Mouse (Mus musculus): ENCODE measurements around the gene Scrn2. TPM values are rescaled to one million over a fixed set of nuclear protein-coding genes. Genes with fewer than 3 reads are reported as not detected.
A peak's percentile ranks its signal among the peaks of the same experiment; 100 is the strongest.

Gene Scrn2
- polyA plus RNA-seq, 1 experiment: 0.27 TPM

DNA sequence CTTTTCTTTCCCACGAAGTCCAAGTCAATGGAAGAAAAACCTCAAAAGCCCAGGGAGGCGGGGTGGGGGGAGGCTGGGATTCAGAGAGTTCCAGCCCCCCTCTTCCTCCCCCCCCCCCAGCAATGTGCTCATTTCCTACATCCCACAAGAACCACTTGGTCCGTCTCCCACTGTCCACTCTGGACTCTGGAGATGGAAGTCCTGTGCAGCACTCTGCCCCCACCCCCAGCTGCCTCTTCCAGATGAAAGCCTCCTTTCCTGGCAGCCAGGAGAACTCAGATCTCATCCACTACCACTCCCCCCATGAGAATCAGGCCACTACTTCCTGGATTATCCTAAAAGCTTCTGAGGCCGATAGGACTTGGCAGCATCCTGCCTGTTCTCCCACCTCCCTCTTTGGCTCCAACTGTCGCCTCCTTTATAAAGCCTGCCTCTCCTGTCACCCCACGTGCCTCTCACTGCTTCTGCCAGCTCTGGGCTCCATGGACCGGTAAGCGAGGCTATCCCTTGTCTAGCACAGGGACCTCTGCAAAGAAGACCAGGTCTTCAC is 16.5 kb upstream of the Scrn2 start, which contains the start of gene Sp6:
Gene Sp6 (plus strand): TSS at position 274 of the 550 bp plus-strand sequence.
- Histone ChIP-seq H3K4me3 (replicated peaks) (no peak within 1 kb of the TSS), H3K9me3 (ENCODE audit: control insufficient read depth, low read length) (no peaks in the 10 kb centered on the region; the same call in 1 of the 2 replicates), H3K36me3 (ENCODE audit: control insufficient read depth) (no peaks in the 10 kb centered on the region), H3K27me3 (ENCODE audit: control insufficient read depth) (peaks cover 93% of the 10 kb centered on the region), H3K4me1 (ENCODE audit: control insufficient read depth) (no peaks in the 10 kb centered on the region)
- no peak for TF ChIP-seq GATA1 (IDR thresholded peaks at IDR 0.05; ENCODE audit: low read length)
- no peak for TF ChIP-seq TAL1 (IDR thresholded peaks at IDR 0.05; ENCODE audit: low read length)

DNA sequence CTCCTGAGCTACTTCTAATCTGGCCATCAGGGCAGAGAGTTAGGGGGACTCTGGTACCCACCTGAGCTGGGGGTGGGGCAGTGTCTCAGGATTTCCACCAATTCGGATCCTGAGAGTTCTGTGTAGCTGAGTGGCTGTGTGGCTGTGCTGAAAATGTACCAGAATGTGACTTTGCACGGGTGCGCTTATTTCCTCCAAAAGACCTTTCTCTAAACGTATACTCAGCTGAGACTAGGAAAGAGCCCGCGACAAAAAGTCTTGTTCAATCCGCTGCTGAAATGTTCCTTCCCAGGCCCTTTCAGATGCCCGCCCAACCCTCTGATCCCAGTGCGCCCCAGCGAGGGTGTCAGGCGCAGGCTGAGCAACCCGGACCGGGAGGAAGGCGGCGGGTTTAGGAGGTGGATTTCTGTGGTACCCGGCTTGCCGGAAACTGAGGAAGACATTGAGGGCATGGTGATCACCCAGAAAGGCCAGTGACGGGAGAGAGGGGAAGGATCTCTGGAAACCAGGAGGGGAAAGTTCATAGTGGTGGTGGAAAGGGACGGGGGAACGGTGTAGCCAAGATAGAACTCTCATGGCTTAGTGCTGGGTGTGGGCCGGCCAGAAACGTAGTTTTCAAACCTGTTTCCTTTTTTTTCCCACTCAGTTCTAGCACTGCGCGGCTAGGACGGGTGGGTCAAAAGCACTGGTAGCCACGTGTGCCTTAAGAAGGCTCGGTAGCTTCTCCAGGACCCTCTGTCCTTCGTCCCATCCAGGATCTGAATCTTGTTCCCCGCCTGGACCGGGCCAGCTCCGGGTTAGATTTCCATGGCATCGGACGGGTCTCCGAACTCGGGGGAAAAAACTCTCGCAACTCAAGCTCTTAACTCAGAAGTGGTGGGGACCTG is 11.8 kb upstream of the Scrn2 start:
- Histone ChIP-seq H3K27me3 (ENCODE audit: control insufficient read depth) (peaks cover 97% of the 10 kb centered on the region), H3K4me1 (ENCODE audit: control insufficient read depth) (peaks cover 12% of the 10 kb centered on the region)

DNA sequence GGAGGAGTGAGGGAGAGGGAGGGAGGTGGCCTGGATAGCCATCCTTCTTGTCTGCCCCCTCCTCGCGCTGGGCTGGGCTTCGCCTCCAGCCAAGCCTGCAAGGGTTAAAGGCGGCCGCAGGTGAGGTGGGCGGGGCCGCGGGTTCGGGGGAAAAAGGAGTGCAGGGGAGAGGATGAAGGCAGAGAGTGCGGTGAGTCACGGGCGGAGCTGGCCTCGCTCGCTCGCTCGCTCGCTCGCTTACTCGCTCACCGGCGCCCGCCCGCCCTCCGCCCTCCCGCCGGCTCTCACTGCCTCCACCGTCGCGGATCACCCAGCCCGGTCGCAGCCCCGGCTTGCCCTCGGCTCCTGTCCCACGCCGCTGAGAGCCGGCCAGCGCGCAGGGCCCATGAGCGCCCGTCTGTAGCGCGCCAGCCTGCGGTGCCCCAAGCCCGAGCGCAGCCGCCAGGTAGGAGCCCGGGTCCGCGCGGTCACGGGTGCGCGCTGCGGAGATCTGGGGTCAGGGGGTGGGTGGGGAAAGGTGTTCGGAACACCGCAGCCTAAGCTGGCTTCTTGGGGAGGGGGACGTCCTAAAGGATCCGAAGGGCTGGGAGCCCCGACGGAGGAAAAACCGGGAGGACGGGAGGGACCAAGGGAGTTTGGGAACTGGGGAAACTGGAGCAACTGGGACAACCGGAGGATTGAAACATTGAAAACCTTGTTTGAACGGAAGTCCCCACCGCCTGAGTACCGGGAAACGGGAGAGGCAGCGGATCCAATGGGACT is 11.0 kb upstream of the Scrn2 start:
- H3K4me3 ChIP-seq (replicated peaks): no peak overlapping the region
- H3K9me3 ChIP-seq (ENCODE audit: control insufficient read depth, low read length): peaks cover 15% of the 10 kb centered on the region; the same call in 1 of the 2 replicates
- no peaks in the 10 kb centered on the region for H3K36me3 ChIP-seq (ENCODE audit: control insufficient read depth)
- TF ChIP-seq GATA1 (IDR thresholded peaks at IDR 0.05; ENCODE audit: low read length): no peak
- no peak for TF ChIP-seq TAL1 (IDR thresholded peaks at IDR 0.05; ENCODE audit: low read length)
- H3K27me3 ChIP-seq (ENCODE audit: control insufficient read depth): peaks cover 98% of the 10 kb centered on the region
- H3K4me1 ChIP-seq (ENCODE audit: control insufficient read depth): peaks cover 12% of the 10 kb centered on the region

More for the DNA sequence above, 11.8 kb upstream of the Scrn2 start:
- Histone ChIP-seq H3K36me3 (ENCODE audit: control insufficient read depth) (no peaks in the 10 kb centered on the region), H3K9me3 (ENCODE audit: control insufficient read depth, low read length) (peaks cover 15% of the 10 kb centered on the region; the same call in 1 of the 2 replicates), H3K4me3 (replicated peaks) (no peak overlapping the region)
- no peak for TF ChIP-seq GATA1 (IDR thresholded peaks at IDR 0.05; ENCODE audit: low read length)
- TF ChIP-seq TAL1 (IDR thresholded peaks at IDR 0.05; ENCODE audit: low read length): no peak

DNA sequence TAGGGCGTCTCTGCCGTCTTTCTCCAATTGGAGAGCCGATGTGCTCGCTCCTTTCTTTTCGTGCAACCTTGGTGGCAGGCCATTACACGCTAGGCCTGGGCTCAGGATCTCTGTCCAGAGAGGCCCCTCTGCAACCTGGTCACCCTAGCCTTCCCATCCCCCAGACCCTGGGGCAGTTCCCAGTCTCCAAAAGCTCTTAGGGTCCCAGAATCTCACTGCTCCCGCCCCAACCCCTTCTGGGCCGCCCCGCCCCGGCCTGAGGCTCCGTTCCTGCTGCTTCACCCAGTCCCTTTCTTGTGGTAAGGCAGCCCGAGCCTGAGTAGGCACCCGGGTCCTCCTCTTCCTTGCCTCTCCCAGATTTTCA is 10.4 kb upstream of the Scrn2 start:
- Histone ChIP-seq H3K27me3 (ENCODE audit: control insufficient read depth) (peaks cover 98% of the 10 kb centered on the region), H3K4me3 (replicated peaks) (no peak overlapping the region), H3K36me3 (ENCODE audit: control insufficient read depth) (no peaks in the 10 kb centered on the region), H3K4me1 (ENCODE audit: control insufficient read depth) (peaks cover 12% of the 10 kb centered on the region), H3K9me3 (ENCODE audit: control insufficient read depth, low read length) (peaks cover 15% of the 10 kb centered on the region; the same call in 1 of the 2 replicates)
- no peak for TF ChIP-seq GATA1 (IDR thresholded peaks at IDR 0.05; ENCODE audit: low read length)
- TF ChIP-seq TAL1 (IDR thresholded peaks at IDR 0.05; ENCODE audit: low read length): no peak

DNA sequence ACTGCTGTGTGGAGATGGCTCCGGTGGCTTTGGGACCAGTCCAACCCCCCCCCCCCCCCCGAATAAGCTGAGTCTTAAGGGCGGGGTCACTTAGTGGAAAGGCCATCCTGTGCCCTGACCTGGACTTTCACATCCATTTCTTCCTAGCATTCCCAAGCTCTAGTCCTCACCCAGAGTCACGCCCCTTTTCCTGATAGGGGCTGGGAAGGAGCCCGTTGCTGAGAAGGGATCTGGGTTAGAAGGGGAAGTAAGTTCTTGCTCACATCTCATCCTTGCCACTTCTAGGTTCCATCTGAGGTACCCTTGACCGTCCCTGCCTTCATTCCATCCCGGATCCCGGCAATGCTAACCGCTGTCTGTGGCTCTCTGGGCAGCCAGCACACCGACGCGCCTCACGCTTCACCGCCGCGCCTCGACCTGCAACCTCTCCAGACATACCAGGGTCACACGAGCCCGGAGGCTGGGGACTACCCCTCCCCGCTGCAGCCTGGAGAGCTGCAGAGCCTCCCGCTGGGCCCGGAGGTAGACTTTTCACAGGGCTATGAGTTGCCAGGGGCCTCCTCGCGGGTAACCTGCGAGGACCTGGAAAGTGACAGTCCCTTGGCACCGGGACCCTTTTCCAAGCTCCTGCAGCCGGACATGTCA is 8.5 kb upstream of the Scrn2 start:
- no peaks in the 10 kb centered on the region for H3K36me3 ChIP-seq (ENCODE audit: control insufficient read depth)
- H3K4me1 ChIP-seq (ENCODE audit: control insufficient read depth): peaks cover 20% of the 10 kb centered on the region
- TF ChIP-seq GATA1 (IDR thresholded peaks at IDR 0.05; ENCODE audit: low read length): no peak
- no peak for TF ChIP-seq TAL1 (IDR thresholded peaks at IDR 0.05; ENCODE audit: low read length)
- H3K4me3 ChIP-seq (replicated peaks): peak overlapping the region; percentile 57
- H3K27me3 ChIP-seq (ENCODE audit: control insufficient read depth): peaks cover 100% of the 10 kb centered on the region
- peaks cover 15% of the 10 kb centered on the region; the same call in 1 of the 2 replicates for H3K9me3 ChIP-seq (ENCODE audit: control insufficient read depth, low read length)

DNA sequence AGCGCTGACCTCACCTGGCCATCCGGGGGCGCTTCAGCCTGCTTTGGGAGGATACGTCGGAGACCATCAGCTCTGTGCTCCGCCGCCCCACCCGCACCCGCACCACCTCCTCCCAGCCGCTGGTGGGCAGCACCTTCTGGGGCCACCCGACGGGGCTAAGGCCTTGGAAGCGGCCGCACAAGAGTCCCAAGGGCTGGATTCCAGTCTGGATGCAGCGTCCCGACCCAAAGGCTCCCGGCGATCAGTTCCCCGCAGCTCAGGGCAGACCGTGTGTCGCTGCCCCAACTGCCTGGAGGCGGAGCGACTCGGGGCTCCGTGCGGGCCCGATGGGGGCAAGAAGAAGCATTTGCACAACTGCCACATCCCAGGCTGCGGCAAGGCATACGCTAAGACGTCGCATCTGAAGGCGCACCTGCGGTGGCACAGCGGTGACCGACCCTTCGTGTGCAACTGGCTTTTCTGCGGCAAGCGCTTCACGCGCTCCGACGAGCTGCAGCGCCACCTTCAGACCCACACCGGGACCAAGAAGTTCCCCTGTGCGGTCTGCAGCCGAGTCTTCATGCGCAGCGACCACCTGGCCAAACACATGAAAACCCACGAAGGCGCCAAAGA is 7.8 kb upstream of the Scrn2 start:
- TF ChIP-seq GATA1 (IDR thresholded peaks at IDR 0.05; ENCODE audit: low read length): no peak
- no peak for TF ChIP-seq TAL1 (IDR thresholded peaks at IDR 0.05; ENCODE audit: low read length)
- peaks cover 15% of the 10 kb centered on the region; the same call in 1 of the 2 replicates for H3K9me3 ChIP-seq (ENCODE audit: control insufficient read depth, low read length)
- H3K27me3 ChIP-seq (ENCODE audit: control insufficient read depth): peaks cover 93% of the 10 kb centered on the region
- peak overlapping the region; percentile 57 for H3K4me3 ChIP-seq (replicated peaks)
- H3K4me1 ChIP-seq (ENCODE audit: control insufficient read depth): peaks cover 20% of the 10 kb centered on the region
- no peaks in the 10 kb centered on the region for H3K36me3 ChIP-seq (ENCODE audit: control insufficient read depth)

DNA sequence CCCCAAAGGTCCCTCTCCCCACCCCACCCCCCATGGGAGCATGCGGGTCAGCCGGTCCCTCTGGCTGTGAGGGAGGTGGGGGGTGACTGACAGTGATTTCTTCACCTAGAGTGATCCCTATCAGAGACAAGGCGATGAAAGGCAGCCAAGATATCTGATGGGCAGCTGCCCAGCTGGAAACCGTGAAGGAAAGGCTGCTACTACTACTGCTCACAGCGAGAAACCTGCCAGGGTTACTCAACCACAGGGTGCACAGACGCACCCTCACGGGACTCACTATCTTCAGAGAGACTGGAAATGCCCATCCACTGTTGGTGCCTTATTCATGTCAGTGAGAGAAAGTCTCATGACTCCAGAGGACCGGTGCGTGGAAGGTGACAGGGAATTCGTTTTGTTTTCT is 4.8 kb upstream of the Scrn2 start:
- Histone ChIP-seq H3K9me3 (ENCODE audit: control insufficient read depth, low read length) (peaks cover 11% of the 10 kb centered on the region; the same call in 1 of the 2 replicates), H3K36me3 (ENCODE audit: control insufficient read depth) (no peaks in the 10 kb centered on the region), H3K4me3 (replicated peaks) (no peak overlapping the region), H3K4me1 (ENCODE audit: control insufficient read depth) (peaks cover 26% of the 10 kb centered on the region), H3K27me3 (ENCODE audit: control insufficient read depth) (peaks cover 64% of the 10 kb centered on the region)
- TF ChIP-seq TAL1 (IDR thresholded peaks at IDR 0.05; ENCODE audit: low read length): no peak
- TF ChIP-seq GATA1 (IDR thresholded peaks at IDR 0.05; ENCODE audit: low read length): no peak

DNA sequence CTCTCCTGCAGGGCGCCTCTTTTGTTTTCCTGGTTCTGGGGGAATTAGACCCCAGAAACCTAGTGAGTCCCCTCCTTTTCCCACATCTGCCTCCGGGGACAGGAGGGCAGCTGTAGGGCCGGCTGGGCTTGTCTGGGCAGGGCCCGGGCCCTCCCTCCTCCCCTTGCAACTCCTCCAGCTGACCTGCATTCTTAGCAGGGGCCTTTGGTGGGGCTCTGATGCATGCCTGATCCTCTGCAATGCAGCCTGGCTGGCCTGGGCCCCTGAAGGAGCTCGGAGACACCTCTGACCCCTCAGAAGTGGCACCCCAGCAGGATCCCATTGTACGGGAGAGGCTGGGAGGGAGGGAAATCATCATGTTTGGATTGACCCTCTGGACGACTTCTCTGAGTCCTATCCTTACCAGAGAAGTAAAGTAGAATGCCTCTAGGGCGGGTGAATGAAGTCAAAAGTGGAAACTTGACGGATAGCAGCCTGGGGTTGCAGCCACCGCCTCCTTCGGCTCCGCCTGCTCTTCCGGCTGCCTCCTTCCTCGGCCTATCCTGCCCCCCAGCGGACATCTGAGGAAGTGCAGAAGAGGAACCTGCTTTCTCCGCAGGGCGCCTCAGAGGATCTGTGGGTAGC is 3.9 kb upstream of the Scrn2 start:
- no peak for TF ChIP-seq GATA1 (IDR thresholded peaks at IDR 0.05; ENCODE audit: low read length)
- TF ChIP-seq TAL1 (IDR thresholded peaks at IDR 0.05; ENCODE audit: low read length): no peak
- H3K36me3 ChIP-seq (ENCODE audit: control insufficient read depth): no peaks in the 10 kb centered on the region
- H3K9me3 ChIP-seq (ENCODE audit: control insufficient read depth, low read length): peaks cover 11% of the 10 kb centered on the region; the same call in 1 of the 2 replicates
- H3K4me1 ChIP-seq (ENCODE audit: control insufficient read depth): peaks cover 34% of the 10 kb centered on the region
- peaks cover 56% of the 10 kb centered on the region for H3K27me3 ChIP-seq (ENCODE audit: control insufficient read depth)
- H3K4me3 ChIP-seq (replicated peaks): peak overlapping the region; percentile 36
